Mouse (Mus musculus): ENCODE results near the gene Tpx2. TPM values are rescaled to one million over a fixed set of nuclear protein-coding genes. Genes with fewer than 3 reads are reported as not detected.
A peak's percentile ranks its signal among the peaks of the same experiment; 100 is the strongest.

Tpx2 gene
- polyA plus RNA-seq, 1 experiment = 0.39 TPM

DNA sequence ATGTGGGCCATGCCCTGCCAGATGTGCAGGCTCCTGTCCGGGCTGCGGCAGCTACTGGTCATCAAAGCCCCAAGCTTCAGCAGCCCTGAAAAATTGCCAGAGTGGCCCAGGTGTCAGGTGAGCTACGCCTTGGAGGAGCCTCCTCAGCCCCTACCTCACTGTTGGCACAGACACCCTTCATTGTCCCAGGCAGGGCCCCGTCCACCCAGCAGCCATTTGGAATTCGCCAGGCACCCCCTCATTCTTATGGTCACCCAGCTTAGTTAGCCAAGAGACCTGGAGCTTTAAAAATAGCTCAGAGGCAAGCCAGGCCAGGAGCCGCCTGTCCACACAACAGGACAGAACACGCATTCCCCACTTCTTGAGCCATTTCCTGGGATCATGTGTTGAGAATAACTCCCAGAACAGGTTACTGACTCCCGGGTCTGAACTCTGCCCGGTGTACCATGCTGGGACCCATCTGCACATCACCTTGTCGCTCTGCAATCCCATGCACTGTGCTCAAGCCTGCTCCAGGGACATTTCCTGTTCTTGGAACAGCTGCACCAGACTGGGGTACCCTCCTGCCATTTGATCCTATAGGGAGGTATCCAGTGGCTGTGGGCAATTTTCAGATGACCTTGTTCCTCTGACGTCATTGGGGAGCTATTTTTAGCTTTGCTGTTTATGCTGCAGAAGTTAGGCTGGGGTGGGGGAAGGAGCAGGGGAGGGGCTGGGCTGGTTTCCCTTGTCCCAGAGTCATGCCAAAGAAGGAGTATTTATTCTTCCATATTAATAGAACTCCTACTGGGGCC is 57.5 kb downstream of the Tpx2 start:
- H3K36me3 ChIP-seq (ENCODE audit: control insufficient read depth, insufficient read depth, low read length) = no peaks in the 10 kb centered on the region
- peak; percentile 45 for DNase-seq
- TF ChIP-seq POLR2A (IDR thresholded peaks at IDR 0.05; ENCODE audit: low read depth, low read length) (no peak), CTCF (conservative IDR thresholded peaks at IDR 0.05; ENCODE audit: insufficient read depth, insufficient read length, low read depth, low read length) (no peak)
- H3K4me1 ChIP-seq (ENCODE audit: control insufficient read depth, insufficient read depth, low read length) = no peaks in the 10 kb centered on the region
- WGBS = 43% methylated on average over 11 of the region's 11 CpGs
- H3K4me3 ChIP-seq (ENCODE audit: insufficient read depth, low read depth, low read length) = no peak overlapping the region
- H3K27ac ChIP-seq (ENCODE audit: insufficient read depth, low read depth, low read length) = no peak overlapping the region
- no peaks in the 10 kb centered on the region for H3K27me3 ChIP-seq (replicated peaks; ENCODE audit: control insufficient read depth, insufficient read depth, low read length)

DNA sequence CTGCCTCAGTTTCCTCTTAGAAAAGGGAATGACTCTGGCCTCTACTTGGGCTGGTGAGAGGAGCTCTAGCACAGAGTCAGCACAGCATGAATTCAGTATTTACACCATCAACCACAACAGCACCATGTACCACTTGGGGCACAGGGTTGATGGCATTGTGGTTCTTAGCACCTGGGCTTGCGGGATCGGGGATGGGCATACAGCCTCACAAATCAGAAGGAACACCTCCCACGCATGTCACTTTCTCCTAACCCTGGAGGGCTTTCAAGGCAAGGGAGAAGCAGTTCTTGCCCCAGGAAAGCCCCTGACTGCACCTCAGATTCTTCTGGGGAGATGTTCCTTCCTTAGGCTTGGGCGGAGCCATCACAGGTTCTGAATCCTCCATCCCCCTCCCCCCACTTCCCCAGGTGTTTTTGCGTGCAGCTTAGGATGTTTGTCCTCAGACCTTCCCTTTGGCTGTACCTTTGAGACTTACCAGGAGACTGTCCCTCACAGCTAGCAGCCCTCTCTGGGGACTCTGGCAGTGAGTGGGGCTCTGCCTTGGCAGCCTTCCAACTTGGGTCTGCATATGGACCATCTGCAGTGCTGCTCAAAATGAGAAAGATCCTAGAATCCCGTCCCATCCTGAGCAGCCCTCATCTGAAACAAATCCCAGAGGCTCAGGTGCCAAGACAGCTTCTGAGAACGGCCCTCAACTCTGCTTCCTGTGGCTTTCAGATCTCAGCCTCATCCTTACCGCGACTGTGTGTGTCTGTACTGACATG is 58.7 kb downstream of the Tpx2 start:
- no peak for TF ChIP-seq CTCF (conservative IDR thresholded peaks at IDR 0.05; ENCODE audit: insufficient read depth, insufficient read length, low read depth, low read length)
- TF ChIP-seq POLR2A (IDR thresholded peaks at IDR 0.05; ENCODE audit: low read depth, low read length) = no peak
- 54% methylated on average over 9 of the region's 9 CpGs for WGBS
- no peaks in the 10 kb centered on the region for H3K36me3 ChIP-seq (ENCODE audit: control insufficient read depth, insufficient read depth, low read length)
- no peak for DNase-seq
- no peaks in the 10 kb centered on the region for H3K4me1 ChIP-seq (ENCODE audit: control insufficient read depth, insufficient read depth, low read length)
- H3K4me3 ChIP-seq (ENCODE audit: insufficient read depth, low read depth, low read length) = no peak overlapping the region
- H3K27ac ChIP-seq (ENCODE audit: insufficient read depth, low read depth, low read length) = no peak overlapping the region
- H3K27me3 ChIP-seq (replicated peaks; ENCODE audit: control insufficient read depth, insufficient read depth, low read length) = no peaks in the 10 kb centered on the region

DNA sequence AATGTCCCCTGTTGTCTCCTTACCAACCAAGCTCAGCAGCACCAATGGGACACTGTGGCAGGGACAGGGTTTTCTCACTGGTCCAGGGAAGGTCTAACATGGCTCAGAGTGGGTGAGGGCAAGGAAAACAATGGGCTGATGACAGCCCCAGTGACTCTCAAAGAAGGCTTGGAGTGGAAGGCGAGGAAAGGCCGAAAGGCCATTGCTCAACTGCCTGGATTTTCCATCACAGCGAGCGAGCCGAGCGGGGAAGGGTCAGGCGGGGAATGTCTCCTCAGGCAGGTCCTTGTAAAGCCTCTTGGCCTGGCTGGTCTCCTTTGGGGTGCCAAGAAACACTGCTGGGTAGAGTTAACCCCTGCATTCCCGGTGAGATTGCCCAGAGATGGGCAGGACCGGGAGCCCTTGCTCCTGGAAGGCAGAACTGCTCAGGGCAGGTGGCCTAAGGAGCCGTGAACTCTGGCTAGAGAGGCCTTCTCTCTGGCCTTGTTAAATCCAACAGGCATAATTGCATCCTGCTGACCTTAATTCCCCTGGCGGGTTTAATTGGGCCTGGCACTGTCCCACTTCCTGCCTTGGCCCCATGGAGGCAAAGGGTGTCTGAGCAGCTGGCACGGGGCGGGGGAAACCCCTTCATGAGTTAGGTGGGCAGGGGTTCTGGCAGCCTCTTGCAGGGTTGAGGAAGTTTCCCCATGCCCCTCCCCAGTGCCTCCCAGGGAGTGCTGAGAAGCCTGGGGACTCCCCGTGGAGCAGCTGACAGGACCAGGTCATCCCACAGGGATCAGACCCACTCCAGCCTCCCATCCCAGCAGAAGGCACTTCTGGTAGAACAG is 59.6 kb downstream of the Tpx2 start:
- Histone ChIP-seq H3K27me3 (replicated peaks; ENCODE audit: control insufficient read depth, insufficient read depth, low read length) (no peaks in the 10 kb centered on the region), H3K4me1 (ENCODE audit: control insufficient read depth, insufficient read depth, low read length) (no peaks in the 10 kb centered on the region), H3K4me3 (ENCODE audit: insufficient read depth, low read depth, low read length) (no peak overlapping the region), H3K36me3 (ENCODE audit: control insufficient read depth, insufficient read depth, low read length) (no peaks in the 10 kb centered on the region), H3K27ac (ENCODE audit: insufficient read depth, low read depth, low read length) (no peak overlapping the region)
- no peak for TF ChIP-seq CTCF (conservative IDR thresholded peaks at IDR 0.05; ENCODE audit: insufficient read depth, insufficient read length, low read depth, low read length)
- no peak for TF ChIP-seq POLR2A (IDR thresholded peaks at IDR 0.05; ENCODE audit: low read depth, low read length)
- 61% methylated on average over 14 of the region's 14 CpGs for WGBS
- DNase-seq = no peak

DNA sequence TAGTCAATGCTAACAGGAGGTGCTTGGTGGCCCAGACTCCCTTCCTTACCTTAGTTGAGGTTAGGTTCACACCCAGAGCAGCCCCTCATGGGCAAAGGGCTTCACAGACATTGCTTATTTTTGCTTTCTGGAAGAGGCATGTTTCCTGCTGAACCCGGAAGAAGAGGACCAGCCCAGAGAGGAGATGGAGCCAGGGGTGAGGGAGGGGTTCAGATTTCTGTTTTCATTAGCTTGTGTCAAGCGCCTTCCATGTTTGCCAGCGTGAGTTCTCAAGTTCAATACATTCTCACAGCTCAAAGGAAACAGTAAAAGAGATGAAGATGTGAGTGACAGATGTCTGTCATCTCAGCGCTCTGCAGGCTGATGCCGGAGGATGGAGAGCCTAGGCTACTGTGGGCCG is 62.1 kb downstream of the Tpx2 start:
- 62% methylated on average over 6 of the region's 6 CpGs for WGBS

GRCm38 (mm10) chr2:152911031-152911430 is 63.3 kb downstream of the Tpx2 start, which contains the start of gene Mylk2:
Mylk2 (plus strand) TSS chr2:152911352.
- Histone ChIP-seq H3K36me3 (ENCODE audit: control insufficient read depth, insufficient read depth, low read length) (no peaks in the 10 kb centered on the region), H3K27me3 (replicated peaks; ENCODE audit: control insufficient read depth, insufficient read depth, low read length) (no peaks in the 10 kb centered on the region), H3K27ac (ENCODE audit: insufficient read depth, low read depth, low read length) (no peak within 1 kb of the TSS), H3K4me3 (ENCODE audit: insufficient read depth, low read depth, low read length) (no peak within 1 kb of the TSS), H3K4me1 (ENCODE audit: control insufficient read depth, insufficient read depth, low read length) (no peaks in the 10 kb centered on the region)
- WGBS = 20% methylated on average over 12 of the region's 12 CpGs
- no peak for DNase-seq
- TF ChIP-seq POLR2A (IDR thresholded peaks at IDR 0.05; ENCODE audit: low read depth, low read length) (no peak), CTCF (conservative IDR thresholded peaks at IDR 0.05; ENCODE audit: insufficient read depth, insufficient read length, low read depth, low read length) (no peak)

More for the DNA sequence above, 62.1 kb downstream of the Tpx2 start:
- H3K27ac ChIP-seq (ENCODE audit: insufficient read depth, low read depth, low read length) = no peak overlapping the region
- H3K4me1 ChIP-seq (ENCODE audit: control insufficient read depth, insufficient read depth, low read length) = no peaks in the 10 kb centered on the region
- no peaks in the 10 kb centered on the region for H3K36me3 ChIP-seq (ENCODE audit: control insufficient read depth, insufficient read depth, low read length)
- no peak overlapping the region for H3K4me3 ChIP-seq (ENCODE audit: insufficient read depth, low read depth, low read length)
- no peak for TF ChIP-seq POLR2A (IDR thresholded peaks at IDR 0.05; ENCODE audit: low read depth, low read length)
- TF ChIP-seq CTCF (conservative IDR thresholded peaks at IDR 0.05; ENCODE audit: insufficient read depth, insufficient read length, low read depth, low read length) = no peak
- no peak for DNase-seq
- no peaks in the 10 kb centered on the region for H3K27me3 ChIP-seq (replicated peaks; ENCODE audit: control insufficient read depth, insufficient read depth, low read length)

- Histone ChIP-seq H3K27me3 (replicated peaks; ENCODE audit: control insufficient read depth, insufficient read depth, low read length) (no peaks in the 10 kb centered on the region), H3K4me1 (ENCODE audit: control insufficient read depth, insufficient read depth, low read length) (no peaks in the 10 kb centered on the region), H3K4me3 (ENCODE audit: insufficient read depth, low read depth, low read length) (no peak overlapping the region), H3K27ac (ENCODE audit: insufficient read depth, low read depth, low read length) (no peak overlapping the region), H3K36me3 (ENCODE audit: control insufficient read depth, insufficient read depth, low read length) (no peaks in the 10 kb centered on the region)
- no peak for TF ChIP-seq CTCF (conservative IDR thresholded peaks at IDR 0.05; ENCODE audit: insufficient read depth, insufficient read length, low read depth, low read length)
- TF ChIP-seq POLR2A (IDR thresholded peaks at IDR 0.05; ENCODE audit: low read depth, low read length) = no peak
- 43% methylated on average over 6 of the region's 6 CpGs for WGBS
- no peak for DNase-seq
Measured at GRCm38 (mm10) chr2:152911432-152911831, 63.7 kb downstream of the Tpx2 start.

Measured in kidney, adult 2 months (tissue).